Mouse (Mus musculus): ENCODE data around the gene Dusp11.
"Not testable (repeated sequence)": the region's sequence is repeated elsewhere in the genome, so short reads cannot be mapped to it uniquely, and the experiment has no call there.

Gene Dusp11

GRCm38 (mm10) chr6:85961101-85962091, at the start of gene Dusp11:
TSS of gene Dusp11 (minus strand) at chr6:85961667.
- peak; percentile 91 for DNase-seq (ENCODE audit: low spot score)

- no peak for DNase-seq (ENCODE audit: low spot score)
Observed at GRCm38 (mm10) chr6:86009980-86010379, 48.5 kb upstream of the Dusp11 start.

GRCm38 (mm10) chr6:86004271-86005148, 43.0 kb upstream of the Dusp11 start:
- peak; percentile 77 for DNase-seq (ENCODE audit: low spot score)

GRCm38 (mm10) chr6:86003405-86003925, 42.0 kb upstream of the Dusp11 start:
- DNase-seq (ENCODE audit: low spot score) = peak; percentile 84

GRCm38 (mm10) chr6:85990774-85991173, 29.3 kb upstream of the Dusp11 start:
- DNase-seq (ENCODE audit: low spot score) = not testable (repeated sequence)

- not testable (repeated sequence) for DNase-seq (ENCODE audit: low spot score)
Observed at GRCm38 (mm10) chr6:85989570-85989969, 28.1 kb upstream of the Dusp11 start.

- no peak for DNase-seq (ENCODE audit: low spot score)
Observed at GRCm38 (mm10) chr6:85984351-85984750, 22.9 kb upstream of the Dusp11 start.

GRCm38 (mm10) chr6:85978736-85979135, 17.3 kb upstream of the Dusp11 start:
- DNase-seq (ENCODE audit: low spot score) = not testable (repeated sequence)

GRCm38 (mm10) chr6:85976242-85976641, 14.8 kb upstream of the Dusp11 start:
- DNase-seq (ENCODE audit: low spot score) = no peak

GRCm38 (mm10) chr6:85975761-85976160, 14.3 kb upstream of the Dusp11 start:
- no peak for DNase-seq (ENCODE audit: low spot score)

GRCm38 (mm10) chr6:85974941-85975617, 13.6 kb upstream of the Dusp11 start:
- no peak for DNase-seq (ENCODE audit: low spot score)

GRCm38 (mm10) chr6:85973336-85973735, 11.9 kb upstream of the Dusp11 start:
- DNase-seq (ENCODE audit: low spot score) = no peak

- no peak for DNase-seq (ENCODE audit: low spot score)
Observed at GRCm38 (mm10) chr6:85972699-85973098, 11.2 kb upstream of the Dusp11 start.

- no peak for DNase-seq (ENCODE audit: low spot score)
Observed at GRCm38 (mm10) chr6:85969889-85970288, 8.4 kb upstream of the Dusp11 start.

- DNase-seq (ENCODE audit: low spot score) = no peak
Observed at GRCm38 (mm10) chr6:85966686-85967085, 5.2 kb upstream of the Dusp11 start.

- not testable (repeated sequence) for DNase-seq (ENCODE audit: low spot score)
Observed at GRCm38 (mm10) chr6:85966081-85966480, 4.6 kb upstream of the Dusp11 start.

- DNase-seq (ENCODE audit: low spot score) = no peak
Observed at GRCm38 (mm10) chr6:85957581-85957980, 3.9 kb downstream of the Dusp11 start.

GRCm38 (mm10) chr6:85948549-85948948, 12.9 kb downstream of the Dusp11 start:
- no peak for DNase-seq (ENCODE audit: low spot score)

- no peak for DNase-seq (ENCODE audit: low spot score)
Observed at GRCm38 (mm10) chr6:85942469-85942868, 19.0 kb downstream of the Dusp11 start.

- no peak for DNase-seq (ENCODE audit: low spot score)
Observed at GRCm38 (mm10) chr6:85938701-85939100, 22.8 kb downstream of the Dusp11 start.

All from testis, postnatal 14 days (tissue).